Mouse (Mus musculus) lung, postnatal 10 days (tissue): ENCODE data around the gene Tifa.

Experiments used
- DNase-seq: peaks from one replicate; pipeline ENCODE4 v3.0.0; 2021

The Tifa gene

DNA sequence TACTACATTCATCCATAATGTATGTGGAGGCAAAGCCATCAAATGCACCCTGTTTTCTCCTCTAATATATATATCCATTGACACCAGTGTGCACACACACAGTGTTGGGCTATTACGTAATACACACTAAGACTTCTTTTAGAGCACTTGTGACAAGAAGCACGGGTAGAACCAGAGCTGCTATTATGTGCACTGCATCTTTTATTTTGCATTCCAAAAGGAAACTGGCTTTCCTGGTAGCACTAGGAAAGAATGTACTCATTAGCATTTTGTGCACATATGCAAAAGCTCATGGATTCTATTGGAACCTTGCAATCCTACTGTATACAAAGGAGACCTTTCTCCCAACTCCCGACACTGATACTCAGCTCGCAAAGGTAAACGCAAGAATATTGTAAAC, 79.3 kb downstream of the Tifa start:
- DNase-seq, result no peak

DNA sequence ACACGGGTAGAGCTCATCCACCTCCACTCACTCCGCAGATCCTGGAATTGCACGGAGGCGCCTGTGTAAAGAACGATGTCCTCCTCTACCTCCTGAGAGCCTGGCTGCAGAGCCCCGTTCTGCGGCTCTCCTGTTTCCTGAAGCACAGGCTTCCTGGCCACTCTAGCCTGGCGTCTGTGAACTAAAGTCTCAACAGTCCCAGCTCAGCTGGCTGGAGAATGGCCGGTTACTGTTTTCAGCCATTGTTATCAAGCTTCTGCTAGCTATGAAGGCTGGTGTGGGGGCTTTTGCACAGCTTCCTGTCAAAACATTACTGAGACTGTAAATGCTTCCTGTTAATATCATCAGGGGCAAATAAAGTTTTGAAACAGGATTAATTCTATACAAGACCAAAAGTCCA, 82.0 kb downstream of the Tifa start:
- DNase-seq, result peak; percentile 31

DNA sequence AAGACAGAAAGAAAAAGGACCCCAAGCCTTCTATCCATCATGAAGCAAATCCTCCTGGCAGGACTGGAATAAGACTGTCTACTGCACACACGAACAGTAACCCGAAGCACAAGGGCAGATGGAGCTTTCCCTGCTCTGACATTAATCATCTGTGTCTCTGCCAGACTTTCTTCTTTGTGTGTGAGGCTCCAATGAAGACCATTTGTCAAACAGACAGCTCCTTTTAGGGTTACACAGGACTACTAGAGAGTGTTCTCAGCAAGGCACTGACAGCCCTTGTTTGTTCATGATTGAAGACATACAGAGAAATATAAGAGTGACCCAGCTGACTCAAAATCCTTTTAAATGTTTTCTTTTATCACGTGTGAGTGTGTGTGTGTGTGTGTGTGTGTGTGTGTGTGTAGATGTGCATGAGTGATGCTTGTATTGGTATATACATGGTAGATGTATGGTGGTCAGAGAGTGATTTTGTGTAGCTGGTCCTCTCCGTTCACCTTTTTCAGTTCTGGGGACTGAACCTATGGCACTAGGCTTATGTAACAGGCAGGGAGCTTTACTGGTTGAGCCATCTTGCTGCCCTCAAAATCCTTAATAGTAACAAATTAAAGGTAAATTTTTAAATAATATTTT, 84.8 kb downstream of the Tifa start:
- no peak for DNase-seq

DNA sequence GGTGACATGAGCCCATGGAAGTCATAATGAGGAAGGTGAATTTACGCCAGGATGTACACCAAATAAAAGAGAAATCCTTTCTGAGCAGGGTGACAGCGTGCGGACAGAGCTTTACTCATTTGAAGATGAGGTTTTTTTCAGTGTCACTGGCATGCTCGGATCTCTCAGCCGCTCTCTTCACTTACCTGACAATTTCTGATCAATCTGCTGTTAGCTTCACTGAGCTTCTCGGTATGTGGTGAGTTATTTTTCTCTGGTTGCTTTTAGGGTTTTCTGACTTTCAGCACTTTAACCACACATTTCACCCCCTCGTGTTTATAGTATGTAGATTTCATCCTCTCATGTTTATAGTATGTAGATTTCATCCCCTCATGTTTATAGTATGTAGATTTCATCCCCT, 85.5 kb downstream of the Tifa start:
- DNase-seq, result no peak

DNA sequence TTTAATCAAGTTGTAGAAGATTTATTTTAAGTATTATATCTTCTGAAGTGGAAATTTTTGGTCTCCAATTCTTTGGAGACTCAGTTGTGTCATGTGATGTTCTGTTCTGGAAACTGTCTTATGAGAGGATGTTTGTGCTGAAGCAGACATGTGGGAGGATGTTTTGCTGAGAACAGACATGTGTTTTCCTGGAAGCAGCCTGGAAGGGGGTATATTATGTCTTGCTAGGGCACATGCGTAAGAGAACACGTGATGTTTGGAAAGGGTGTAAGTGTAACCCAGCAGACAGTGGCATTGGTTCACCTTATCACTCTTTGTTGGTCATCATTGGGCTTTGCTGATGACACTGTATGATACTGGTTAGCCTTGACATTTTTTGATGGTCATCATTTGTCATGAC, 85.9 kb downstream of the Tifa start:
- DNase-seq, result no peak

DNA sequence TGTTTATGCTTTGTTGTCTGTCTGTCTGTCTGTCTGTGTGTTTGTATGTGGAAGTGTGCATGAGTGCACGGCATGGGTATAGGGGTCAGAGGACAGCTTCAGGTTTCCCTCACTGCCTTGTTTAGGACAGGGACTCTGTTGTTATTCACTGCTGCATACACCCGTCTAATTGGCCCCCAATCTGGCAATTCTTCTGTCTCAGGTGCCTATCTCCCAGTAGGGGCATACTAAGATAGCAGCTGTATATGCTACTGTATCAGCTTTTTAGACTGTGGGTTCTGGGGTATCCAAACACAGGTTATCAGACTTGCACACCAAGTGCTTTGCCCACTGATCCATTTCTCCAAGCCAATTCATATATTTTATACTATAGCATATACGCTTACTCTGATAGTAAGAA, 90.4 kb downstream of the Tifa start:
- no peak for DNase-seq

DNA sequence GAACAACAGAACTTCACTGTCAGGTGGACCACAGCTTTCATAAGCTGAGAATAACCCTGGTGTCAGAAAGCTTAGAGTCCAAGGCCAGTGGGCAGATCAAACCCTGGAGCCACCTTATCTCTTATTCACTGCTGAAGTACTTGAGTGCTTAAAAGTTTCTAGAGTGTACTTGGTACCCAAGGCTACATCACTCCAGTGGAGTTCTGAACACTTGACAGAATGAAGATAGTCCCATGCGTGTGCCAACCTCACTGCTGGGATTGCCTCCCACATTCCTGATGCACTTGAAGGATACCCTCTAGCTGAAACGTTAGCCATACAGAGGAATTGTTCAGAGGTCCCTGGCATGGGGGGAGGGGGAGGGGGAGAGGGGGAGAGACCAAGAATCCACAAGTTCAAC, 92.1 kb downstream of the Tifa start:
- DNase-seq, result no peak
